Mouse (Mus musculus) retina, embryonic 14.5 days (tissue): ENCODE measurements around the gene Med26.

ENCODE experiments used
- DNase-seq: peaks from one replicate; pipeline ENCODE4 v3.0.0-alpha.2; 2015; ENCODE audit warnings: low spot score

Med26 gene

DNA sequence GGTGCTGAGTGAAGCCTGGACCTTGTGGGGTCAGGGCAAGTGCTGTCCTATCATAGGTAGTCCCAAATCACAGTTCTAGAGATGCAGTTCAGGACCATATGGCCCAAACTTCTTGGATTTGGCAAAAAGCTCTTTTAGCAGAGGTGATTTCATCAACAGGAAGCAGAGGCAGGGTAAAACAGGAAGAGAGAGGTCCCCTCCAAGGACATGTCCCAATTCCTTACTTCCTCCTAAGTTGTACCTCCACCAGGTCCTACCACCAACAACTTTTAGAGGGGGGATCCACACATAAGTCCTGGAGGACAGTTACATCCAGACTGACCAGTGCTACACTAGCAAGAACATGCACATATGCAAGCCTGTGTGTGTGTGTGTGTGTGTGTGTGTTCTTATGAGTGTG, 61.1 kb downstream of the Med26 start:
- DNase-seq: no peak

DNA sequence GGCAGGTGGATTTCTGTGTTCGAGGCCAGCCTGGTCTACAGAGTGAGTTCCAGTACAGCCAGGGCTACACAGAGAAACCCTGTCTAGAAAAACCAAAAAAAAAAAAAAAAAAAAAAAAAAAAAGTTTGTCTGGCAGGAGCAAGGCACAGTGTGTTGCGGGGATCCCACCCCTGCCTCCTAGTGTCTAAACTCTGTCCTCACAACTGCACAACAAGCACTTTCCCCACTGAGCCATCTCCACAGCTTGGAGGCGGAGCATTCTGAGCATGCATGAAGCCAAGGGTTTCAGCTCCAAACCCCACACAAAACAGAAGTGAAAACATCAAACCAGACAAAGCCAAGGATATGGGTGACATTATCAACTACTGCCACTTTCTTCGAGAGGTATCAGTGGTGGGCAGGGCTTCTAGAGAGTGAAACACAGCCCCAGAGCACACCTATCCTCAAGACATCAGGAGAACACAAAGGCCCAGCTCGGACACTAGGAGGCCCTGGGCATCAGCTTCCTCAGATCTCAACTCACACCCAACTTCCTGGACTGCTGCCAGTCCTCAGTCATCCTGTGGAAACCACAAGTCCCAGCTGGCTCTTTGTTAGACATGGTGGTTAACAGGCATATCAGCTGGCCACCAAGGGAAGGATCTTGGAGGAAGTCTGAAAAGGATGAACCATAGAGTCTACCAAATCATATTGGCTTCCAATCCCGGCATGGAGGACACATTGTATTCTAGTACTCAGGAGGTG, 62.4 kb downstream of the Med26 start:
- DNase-seq: no peak

DNA sequence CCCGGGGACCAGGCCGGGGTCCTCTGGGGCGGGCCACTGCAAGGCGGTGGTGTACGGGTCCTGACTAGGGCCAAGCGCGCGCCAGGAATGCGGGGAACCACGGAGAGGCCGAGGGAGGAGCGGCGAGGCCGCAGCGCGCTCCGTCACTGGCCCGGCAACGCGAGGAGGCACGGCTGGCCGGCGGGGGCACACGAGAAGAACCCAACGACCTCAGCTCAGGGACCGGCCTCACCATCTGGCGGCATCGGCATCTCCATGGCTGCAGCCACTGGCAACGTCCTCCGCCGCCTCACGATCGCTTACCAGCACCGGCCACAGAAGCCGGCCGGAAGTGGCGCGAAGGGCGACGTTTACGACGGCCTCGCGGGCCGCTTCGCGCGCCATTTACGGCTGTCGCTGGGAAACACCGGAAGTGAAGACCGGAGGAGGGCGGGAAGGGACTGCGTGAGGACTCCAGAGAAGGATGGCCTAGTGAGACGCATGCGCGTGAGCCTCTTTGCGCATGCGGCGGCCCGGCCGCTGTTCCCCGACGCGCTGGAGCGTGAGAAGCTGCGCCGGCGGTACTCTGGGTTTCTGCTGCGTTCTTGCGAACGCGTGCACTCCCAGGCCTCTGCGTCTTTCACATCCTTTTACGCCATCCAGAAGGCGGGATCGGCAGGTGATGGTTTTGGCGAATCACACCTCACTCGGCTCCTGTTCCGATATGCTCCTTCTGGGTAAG, 73.1 kb downstream of the Med26 start, which contains the start of gene Cherp:
Gene Cherp (minus strand): TSS at position 401 of the 721 bp plus-strand sequence.
- peak; percentile 99 for DNase-seq

DNA sequence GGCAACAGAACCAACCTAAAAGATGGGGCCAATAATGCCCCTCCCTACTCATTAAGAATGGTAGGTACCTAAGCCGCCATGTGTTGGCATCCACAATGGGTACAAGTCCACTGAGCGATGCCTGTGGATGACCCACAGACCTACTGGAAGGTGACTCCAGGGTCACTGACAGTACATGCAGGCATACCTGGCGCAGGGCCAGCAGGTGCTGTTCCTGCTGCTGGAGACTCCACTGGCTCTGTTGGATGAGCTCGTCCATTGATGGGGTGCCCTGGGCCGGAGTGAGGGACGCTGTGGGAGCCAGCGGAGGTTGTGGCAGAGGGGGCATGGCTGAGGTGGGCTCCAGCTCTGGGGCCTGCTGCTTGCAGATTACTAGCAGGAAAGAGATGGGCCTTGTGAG, 77.4 kb downstream of the Med26 start:
- DNase-seq: no peak

DNA sequence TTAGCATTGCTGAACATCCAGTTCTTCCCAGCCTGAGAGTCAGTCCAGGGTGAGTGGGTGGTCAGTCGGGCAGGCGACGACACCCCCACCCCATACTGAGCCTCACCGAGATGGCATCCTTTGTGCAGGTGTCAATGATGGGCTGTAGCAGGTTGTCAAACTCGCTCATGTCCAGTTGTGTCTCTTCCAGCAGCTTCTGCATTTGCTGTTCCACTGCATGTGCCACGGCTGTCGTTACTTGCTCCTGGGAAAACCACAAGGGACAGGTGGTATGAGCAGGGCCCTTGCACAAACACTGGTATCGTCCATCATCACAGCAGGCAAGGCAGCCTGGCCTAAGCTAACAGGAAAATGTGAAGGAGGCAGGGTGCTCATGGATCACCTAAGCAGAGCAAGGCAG, 78.1 kb downstream of the Med26 start:
- DNase-seq: no peak

GRCm38 (mm10) chr8:72469243-72469642, 78.8 kb downstream of the Med26 start:
- no peak for DNase-seq

GRCm38 (mm10) chr8:72464211-72464610, 83.9 kb downstream of the Med26 start:
- no peak for DNase-seq

- DNase-seq: no peak
These were observed 88.1 kb downstream of the Med26 start for GRCm38 (mm10) chr8:72459881-72460533.

DNA sequence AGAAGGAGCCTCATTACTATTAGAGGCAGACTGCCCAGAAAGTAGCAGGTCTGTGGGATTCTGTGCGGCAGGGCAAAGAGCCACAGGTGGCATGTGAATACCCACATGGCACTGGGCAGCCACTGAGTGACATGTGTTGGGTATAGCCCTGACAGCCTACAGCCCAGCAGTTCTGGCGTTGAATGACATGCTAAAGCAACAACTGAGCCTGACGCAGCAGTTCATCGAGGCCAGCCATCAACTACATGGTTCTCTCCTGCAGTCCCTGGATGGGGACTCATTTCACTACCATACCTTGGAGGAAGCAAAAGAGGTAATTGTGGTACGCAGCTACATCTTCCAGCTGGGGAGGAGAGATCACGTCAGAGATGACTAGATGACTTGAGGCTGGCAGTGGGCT, 89.6 kb downstream of the Med26 start:
- no peak for DNase-seq

GRCm38 (mm10) chr8:72457806-72458205, 90.3 kb downstream of the Med26 start:
- DNase-seq: no peak

DNA sequence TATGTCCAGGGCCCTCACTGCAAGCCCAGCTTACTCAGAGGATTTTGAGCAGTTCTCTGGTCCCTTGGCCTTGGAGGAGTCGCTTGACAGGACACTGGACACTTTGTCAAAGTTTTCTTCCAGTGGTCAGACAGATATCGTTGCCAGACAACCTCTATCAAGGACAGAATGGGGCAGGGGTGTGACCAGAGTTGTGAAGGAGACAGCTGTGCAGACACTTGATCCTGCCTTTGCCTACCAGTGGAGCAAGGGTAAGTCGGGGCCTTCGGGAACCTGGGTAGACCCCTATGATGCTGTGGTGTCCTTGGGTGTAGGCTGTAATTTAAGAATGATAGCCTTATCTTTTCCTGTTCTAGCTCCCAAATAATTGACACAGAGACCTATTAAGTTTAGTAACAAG, 92.8 kb downstream of the Med26 start:
- no peak for DNase-seq

DNA sequence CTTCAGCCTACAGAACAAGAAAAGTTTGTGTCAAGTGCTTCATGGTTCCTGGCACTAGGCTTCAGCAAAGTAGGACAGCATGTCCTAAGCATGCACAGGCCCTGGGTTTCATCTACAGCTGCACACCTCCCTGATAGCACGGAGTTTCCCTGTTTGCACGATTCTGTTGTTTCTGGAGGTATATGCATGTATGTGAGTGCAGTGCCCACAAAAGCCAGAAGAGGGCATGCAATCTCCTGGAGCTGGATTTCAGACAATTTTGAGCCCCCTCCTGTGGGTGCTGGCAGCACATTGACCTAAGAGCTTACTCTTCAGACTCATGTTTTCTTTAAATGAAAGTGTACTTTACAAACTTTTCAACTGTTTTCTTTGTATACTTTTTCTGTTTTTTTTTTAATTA, 94.2 kb downstream of the Med26 start:
- no peak for DNase-seq

GRCm38 (mm10) chr8:72451516-72451915, 96.6 kb downstream of the Med26 start:
- DNase-seq: no peak

GRCm38 (mm10) chr8:72445071-72445470, 103.0 kb downstream of the Med26 start:
- peak; percentile 5 for DNase-seq
